ENCODE assay signal across 8 mouse cellular contexts in the genomic region with DNA sequence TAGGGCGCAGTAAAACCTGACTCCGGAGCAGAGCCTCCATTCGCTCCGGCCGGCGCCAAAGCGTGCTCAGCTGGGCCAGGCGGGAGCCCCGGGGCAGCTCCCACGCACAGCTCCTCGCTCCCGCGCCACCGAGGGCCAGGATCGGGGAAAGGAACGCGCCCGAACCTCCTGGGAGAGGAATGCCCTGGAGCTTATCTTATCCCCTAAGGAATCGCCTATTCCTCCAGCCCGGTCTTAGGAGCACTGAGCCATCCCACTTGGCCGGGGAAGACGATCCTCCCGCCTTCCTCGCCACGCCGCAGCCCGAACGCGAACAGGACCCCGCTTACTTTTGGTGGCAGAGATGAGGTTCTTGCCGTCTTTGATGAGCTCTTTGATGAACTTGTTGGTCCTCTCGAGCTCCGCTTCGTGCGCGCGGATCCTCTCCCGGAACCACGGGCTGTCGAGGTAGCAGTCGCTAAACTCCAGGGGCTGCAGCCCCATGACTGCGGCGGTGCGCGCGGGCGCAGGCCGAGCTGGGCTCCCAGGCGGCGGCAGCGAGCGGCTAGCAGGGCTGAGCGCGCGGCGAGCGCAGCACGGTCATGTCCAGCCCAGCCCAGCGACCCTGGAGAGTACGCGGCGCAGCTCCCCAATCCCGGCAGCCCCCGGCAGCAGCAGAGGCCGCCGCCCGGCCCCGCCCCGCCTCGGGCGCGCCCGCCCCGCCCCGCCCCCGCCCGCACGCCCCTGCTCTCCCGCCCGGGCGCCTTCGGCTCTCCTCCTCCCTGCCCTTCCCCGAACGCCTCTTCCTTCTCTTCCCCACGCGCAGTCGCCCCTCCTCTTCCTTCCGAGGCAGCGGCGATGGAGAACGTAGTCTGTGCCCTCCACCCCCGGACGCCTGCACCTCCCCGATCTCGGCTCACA. TPM values are rescaled to one million over a fixed set of nuclear protein-coding genes. Genes with fewer than 3 reads are reported as not detected.
DNase-seq lines count a peak whose midpoint lies in the region; ATAC-seq and TF ChIP-seq lines count a peak whose summit lies in the region.

A gene (minus strand): TSS at position 653 of the 900 bp plus-strand sequence.

- H3K9ac ChIP-seq in hindbrain, embryonic 12.5 days, result peak within 1 kb of the TSS; percentile 72

- H3K27me3 ChIP-seq in hindbrain, embryonic 12.5 days, result peaks cover 11% of the 10 kb centered on the region

- no peak for TF ChIP-seq CTCF in left cerebral cortex, adult 2 months (IDR thresholded peaks at IDR 0.05)

- H3K4me2 ChIP-seq in hindbrain, embryonic 12.5 days (replicated peaks), result peak within 1 kb of the TSS; percentile 88

- H3K27ac ChIP-seq in hindbrain, embryonic 12.5 days, result peak within 1 kb of the TSS; percentile 30
- H3K27ac ChIP-seq in left cerebral cortex, adult 2 months, result peak within 1 kb of the TSS; percentile 89

- no peaks in the 10 kb centered on the region for H3K36me3 ChIP-seq in hindbrain, embryonic 12.5 days

- WGBS in hindbrain, embryonic 12.5 days, result under 1% methylated on average over 65 of the region's 95 CpGs

- peak within 1 kb of the TSS; percentile 71 for H3K4me3 ChIP-seq in hindbrain, embryonic 12.5 days
- peak within 1 kb of the TSS; percentile 61 for H3K4me3 ChIP-seq in left cerebral cortex, adult 2 months

- ATAC-seq in hindbrain, embryonic 12.5 days (ENCODE audit: low FRiP score), result peak; percentile 93
- peak; percentile 92 for ATAC-seq in megakaryocyte, adult 5-6 weeks (ENCODE audit: poor library complexity, severe bottlenecking)

- H3K4me1 ChIP-seq in hindbrain, embryonic 12.5 days, result peaks cover 13% of the 10 kb centered on the region

- peak; percentile 95 for DNase-seq in NIH3T3 (ENCODE audit: low read depth)
- DNase-seq in cerebellum, adult 9-10 months, result peak; percentile 78
- DNase-seq in frontal cortex, postnatal 10 days (ENCODE audit: low spot score in 2 of 2), result peak; percentile 31 to 57
- DNase-seq in left cerebral cortex, adult 2 months (ENCODE audit: extremely low spot score in 1 of 2, low spot score in 2 of 2), result peak; percentile 47 to 51
- DNase-seq in right cerebral cortex, adult 18-20 months, result peak; percentile 44
- peak; percentile 66 for DNase-seq in urinary bladder, postnatal 10 days (ENCODE audit: low spot score)

- intact Hi-C loops in left cerebral cortex, adult 2 months (cut with DNase I), result loop anchor here (1.0 to 5.0 kb wide), 3 partner anchors 25 to 93 kb away; no protein-coding TSS in a partner anchor

- H3K9me3 ChIP-seq in hindbrain, embryonic 12.5 days (replicated peaks), result no peaks in the 10 kb centered on the region

RNA-seq across cellular contexts. Expression of the gene that starts here (rescaled TPM):
- 14.5 and 16.5 TPM in 2 replicates for polyA plus RNA-seq in hindbrain, embryonic 12.5 days (2016; fragmentation: Nextera tagmentation; extraction: Ambion mirVana)
- 10 to 100 TPM; 39.2 to 40.1 TPM for total RNA-seq in left cerebral cortex, adult 2 months (2021)
- total RNA-seq in megakaryocyte, adult 5-6 weeks (2015), result 3.9 and 5.2 TPM in 2 replicates
- 7.7 and 11.7 TPM in 2 replicates for total RNA-seq in megakaryocyte, adult 5-6 weeks (2017)

Comparison
In these comparisons a context has a peak if more than half of its experiments do, and no peak if none do; other contexts are left out.
1. Peak in every context shown above with its lines: DNase-seq, ATAC-seq, H3K4me3 ChIP-seq and H3K27ac ChIP-seq.
2. DNase-seq: peak in every context shown above with its lines; median percentile 95 in NIH3T3; 78 in cerebellum, adult 9-10 months; 66 in urinary bladder, postnatal 10 days; 49 in left cerebral cortex, adult 2 months; 44 in frontal cortex, postnatal 10 days; 44 in right cerebral cortex, adult 18-20 months.